Mouse (Mus musculus): ENCODE results near the gene Mxi1. TPM values are rescaled to one million over a fixed set of nuclear protein-coding genes. Genes with fewer than 3 reads are reported as not detected.

Gene Mxi1
- total and polyA plus RNA-seq, 2 experiments, result 11.8 to 16.1 TPM

DNA sequence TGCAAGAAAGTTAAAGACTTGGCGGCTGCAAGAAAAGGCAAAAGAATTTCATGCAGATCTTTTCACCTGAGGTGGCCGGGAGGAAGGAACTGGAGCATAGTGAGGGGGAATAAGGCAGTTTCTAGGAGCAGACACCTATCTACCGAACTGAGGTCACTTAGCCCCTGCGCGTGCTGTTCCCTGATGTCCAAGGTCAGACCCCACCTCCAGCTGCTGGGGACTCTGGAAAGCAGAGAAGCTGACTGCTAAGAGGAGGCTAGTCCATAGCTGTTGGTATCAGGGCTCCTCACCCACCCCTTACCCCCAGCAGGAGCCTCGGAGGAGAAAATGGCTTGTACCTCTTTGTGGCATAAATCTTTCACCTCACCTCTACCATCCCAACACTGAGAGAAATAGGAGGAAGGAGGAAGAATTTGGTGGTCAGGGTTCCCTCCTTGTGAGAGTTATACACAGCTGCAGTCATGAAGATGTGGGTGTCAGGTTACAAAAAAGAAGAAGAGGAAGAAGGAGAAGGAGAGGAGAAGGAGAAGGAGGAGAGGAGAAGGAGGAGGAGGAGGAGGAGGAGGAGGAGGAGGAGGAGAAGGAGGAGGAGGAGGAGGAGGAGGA is 111.4 kb downstream of the Mxi1 start:
- Histone ChIP-seq H3K79me2 (ENCODE audit: control insufficient read depth, insufficient read depth, low read length) (no peaks in the 10 kb centered on the region), H3K27ac (replicated peaks; ENCODE audit: insufficient read depth, low read depth, low read length) (no peak overlapping the region), H3K4me1 (ENCODE audit: control insufficient read depth, insufficient read depth, low read length) (no peaks in the 10 kb centered on the region), H3K36me3 (ENCODE audit: control insufficient read depth, insufficient read depth, low read length) (no peaks in the 10 kb centered on the region), H3K27me3 (ENCODE audit: control insufficient read depth, insufficient read depth, low read length) (no peaks in the 10 kb centered on the region), H3K4me3 (ENCODE audit: insufficient read depth, low read depth, low read length) (no peak overlapping the region), H3K9ac (ENCODE audit: low read depth, low read length) (no peak overlapping the region)
- DNase-seq (ENCODE audit: extremely low read depth, low read depth, low spot score), result no peak
- TF ChIP-seq POLR2A (IDR thresholded peaks at IDR 0.05; ENCODE audit: extremely low read depth, insufficient read depth, low read length) (no peak), CTCF (IDR thresholded peaks at IDR 0.05; ENCODE audit: low read depth, low read length) (no peak)
- WGBS, result 9% methylated on average over 6 of the region's 6 CpGs

DNA sequence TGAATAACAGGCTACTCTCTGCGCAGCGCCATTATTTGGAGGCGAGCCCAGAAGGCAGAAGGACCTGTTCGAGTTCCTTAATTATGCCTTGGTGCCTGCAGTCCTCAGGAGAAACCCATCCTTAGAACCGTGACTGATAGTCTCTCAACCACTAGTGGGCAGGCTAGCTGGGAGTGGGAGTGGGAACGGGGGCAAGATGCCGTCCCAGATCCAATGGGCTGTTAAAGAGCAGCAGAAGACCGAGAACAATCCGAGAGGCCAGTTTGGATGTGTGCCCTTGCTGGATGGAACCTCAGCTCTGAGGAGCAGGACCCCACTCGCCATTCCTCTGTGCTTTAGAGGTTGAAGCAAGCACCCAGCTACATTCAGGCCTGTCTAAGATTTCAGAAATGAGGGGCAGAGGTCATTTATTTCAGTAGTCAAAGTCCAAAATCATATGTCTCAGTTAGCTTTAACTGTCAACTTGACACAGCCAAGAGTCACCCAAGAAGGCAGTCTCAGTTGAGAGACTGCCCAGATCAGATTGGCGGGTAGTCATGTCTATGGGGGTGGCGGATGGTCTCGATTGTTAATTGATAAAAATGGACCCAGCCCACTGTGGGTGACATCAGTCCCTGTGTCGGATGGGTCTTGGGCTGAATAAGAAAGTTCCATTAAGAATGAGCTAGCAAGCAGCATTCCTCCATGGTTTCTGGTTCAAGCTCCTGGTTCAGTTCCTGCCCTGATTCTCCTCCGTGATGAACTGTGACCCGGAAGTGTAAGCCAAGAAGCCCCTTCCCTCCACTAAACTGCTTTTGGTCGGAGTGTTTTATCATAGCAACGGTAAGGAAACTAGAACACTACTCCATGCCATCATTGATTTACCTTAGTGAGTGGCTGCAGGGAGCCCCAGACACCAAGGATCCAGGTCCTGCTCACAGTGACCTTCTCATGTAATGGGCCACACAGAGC is 112.3 kb downstream of the Mxi1 start:
- no peak for DNase-seq (ENCODE audit: extremely low read depth, low read depth, low spot score)
- H3K79me2 ChIP-seq (ENCODE audit: control insufficient read depth, insufficient read depth, low read length), result no peaks in the 10 kb centered on the region
- H3K9ac ChIP-seq (ENCODE audit: low read depth, low read length), result no peak overlapping the region
- H3K4me3 ChIP-seq (ENCODE audit: insufficient read depth, low read depth, low read length), result no peak overlapping the region
- WGBS, result 66% methylated on average over 18 of the region's 18 CpGs
- H3K27ac ChIP-seq (replicated peaks; ENCODE audit: insufficient read depth, low read depth, low read length), result no peak overlapping the region
- no peaks in the 10 kb centered on the region for H3K27me3 ChIP-seq (ENCODE audit: control insufficient read depth, insufficient read depth, low read length)
- no peaks in the 10 kb centered on the region for H3K36me3 ChIP-seq (ENCODE audit: control insufficient read depth, insufficient read depth, low read length)
- TF ChIP-seq CTCF (IDR thresholded peaks at IDR 0.05; ENCODE audit: low read depth, low read length) (no peak; the same call in 1 of the 2 replicates), POLR2A (IDR thresholded peaks at IDR 0.05; ENCODE audit: extremely low read depth, insufficient read depth, low read length) (no peak)
- H3K4me1 ChIP-seq (ENCODE audit: control insufficient read depth, insufficient read depth, low read length), result no peaks in the 10 kb centered on the region

DNA sequence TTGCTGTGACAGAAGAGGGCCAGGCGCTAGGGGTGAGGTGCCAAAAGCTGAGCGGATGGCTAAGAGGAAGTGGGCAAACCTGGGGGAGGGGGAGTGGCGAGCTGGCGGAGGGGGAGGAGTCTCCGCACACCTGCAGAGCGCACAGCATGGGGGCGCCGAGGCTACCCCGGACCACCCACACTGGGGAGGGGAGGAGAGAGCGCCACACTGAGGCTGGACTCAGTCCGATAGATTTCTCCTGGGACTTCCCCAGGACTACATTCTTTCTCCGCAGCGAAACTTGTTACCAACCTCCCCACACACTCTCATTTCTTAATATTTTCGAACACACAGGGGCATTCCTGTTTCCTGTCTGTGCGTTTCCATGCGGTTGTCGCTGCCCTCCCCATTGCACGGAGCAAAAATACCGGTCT is 113.0 kb downstream of the Mxi1 start:
- Histone ChIP-seq H3K4me3 (ENCODE audit: insufficient read depth, low read depth, low read length) (no peak overlapping the region), H3K27me3 (ENCODE audit: control insufficient read depth, insufficient read depth, low read length) (no peaks in the 10 kb centered on the region), H3K79me2 (ENCODE audit: control insufficient read depth, insufficient read depth, low read length) (no peaks in the 10 kb centered on the region), H3K36me3 (ENCODE audit: control insufficient read depth, insufficient read depth, low read length) (no peaks in the 10 kb centered on the region), H3K27ac (replicated peaks; ENCODE audit: insufficient read depth, low read depth, low read length) (no peak overlapping the region), H3K4me1 (ENCODE audit: control insufficient read depth, insufficient read depth, low read length) (no peaks in the 10 kb centered on the region), H3K9ac (ENCODE audit: low read depth, low read length) (no peak overlapping the region)
- 38% methylated on average over 19 of the region's 19 CpGs for WGBS
- no peak for DNase-seq (ENCODE audit: extremely low read depth, low read depth, low spot score)
- TF ChIP-seq CTCF (IDR thresholded peaks at IDR 0.05; ENCODE audit: low read depth, low read length) (no peak), POLR2A (IDR thresholded peaks at IDR 0.05; ENCODE audit: extremely low read depth, insufficient read depth, low read length) (no peak)

DNA sequence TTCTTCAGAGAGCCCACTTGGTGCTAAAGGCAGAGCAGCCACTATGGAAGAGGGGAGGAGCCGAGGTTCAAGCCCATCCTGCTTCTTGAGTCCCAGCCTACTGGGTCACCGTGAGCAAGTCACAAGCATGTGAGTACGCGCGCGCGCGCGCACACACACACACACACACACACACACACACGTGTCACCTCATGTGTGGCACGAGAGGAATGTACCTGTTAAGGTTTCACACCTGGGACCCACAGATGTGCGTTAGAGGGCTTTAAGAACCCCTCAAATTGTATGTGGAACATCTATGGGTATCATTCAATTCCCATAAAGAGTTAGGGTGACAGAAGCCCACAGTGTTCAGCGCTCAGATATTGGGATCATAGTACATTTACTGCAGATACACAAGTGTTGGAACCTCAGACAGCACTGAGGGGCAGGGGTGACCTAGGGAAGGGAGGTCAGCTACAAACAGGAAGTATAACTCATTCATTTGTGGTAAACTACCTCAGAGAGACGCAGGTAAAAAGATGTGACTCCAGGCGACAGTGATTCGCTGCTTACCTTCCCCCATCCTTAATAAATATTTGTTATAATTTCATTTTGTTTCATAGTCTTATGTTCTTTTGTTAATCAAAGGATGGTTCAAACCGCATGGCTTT is 113.6 kb downstream of the Mxi1 start:
- Histone ChIP-seq H3K79me2 (ENCODE audit: control insufficient read depth, insufficient read depth, low read length) (no peaks in the 10 kb centered on the region), H3K9ac (ENCODE audit: low read depth, low read length) (no peak overlapping the region), H3K27ac (replicated peaks; ENCODE audit: insufficient read depth, low read depth, low read length) (no peak overlapping the region), H3K4me3 (ENCODE audit: insufficient read depth, low read depth, low read length) (no peak overlapping the region), H3K4me1 (ENCODE audit: control insufficient read depth, insufficient read depth, low read length) (no peaks in the 10 kb centered on the region), H3K27me3 (ENCODE audit: control insufficient read depth, insufficient read depth, low read length) (no peaks in the 10 kb centered on the region), H3K36me3 (ENCODE audit: control insufficient read depth, insufficient read depth, low read length) (no peaks in the 10 kb centered on the region)
- 59% methylated on average over 17 of the region's 17 CpGs for WGBS
- no peak for DNase-seq (ENCODE audit: extremely low read depth, low read depth, low spot score)
- TF ChIP-seq POLR2A (IDR thresholded peaks at IDR 0.05; ENCODE audit: extremely low read depth, insufficient read depth, low read length), result no peak

DNA sequence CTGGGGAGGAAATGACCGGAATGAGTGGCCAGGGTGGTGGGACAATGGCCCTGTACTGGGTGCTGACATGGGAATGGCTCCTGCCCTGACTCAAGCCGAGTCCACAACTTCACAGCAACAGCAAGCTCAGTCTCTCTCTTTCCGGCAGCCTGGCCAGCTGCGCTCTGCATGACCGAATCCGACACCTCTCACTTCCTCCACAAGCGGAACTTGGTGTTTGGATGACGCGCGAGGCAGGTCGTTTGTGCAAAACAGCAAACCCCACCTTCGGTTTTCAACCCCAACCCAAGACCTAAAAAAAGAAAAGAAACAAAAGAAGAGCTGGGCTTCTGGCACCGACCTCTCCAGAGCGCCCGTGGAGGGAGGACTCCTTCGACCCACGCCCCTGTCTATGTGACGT is 114.3 kb downstream of the Mxi1 start:
- H3K27me3 ChIP-seq (ENCODE audit: control insufficient read depth, insufficient read depth, low read length), result no peaks in the 10 kb centered on the region
- 0 out of 2 replicates have a peak overlapping the region, but pooled peaks have one; percentile 20 for H3K27ac ChIP-seq (replicated peaks; ENCODE audit: insufficient read depth, low read depth, low read length)
- 62% methylated on average over 18 of the region's 18 CpGs for WGBS
- H3K4me1 ChIP-seq (ENCODE audit: control insufficient read depth, insufficient read depth, low read length), result no peaks in the 10 kb centered on the region
- no peaks in the 10 kb centered on the region for H3K36me3 ChIP-seq (ENCODE audit: control insufficient read depth, insufficient read depth, low read length)
- 0 out of 2 replicates have a peak overlapping the region, but pooled peaks have one; percentile 19 for H3K9ac ChIP-seq (ENCODE audit: low read depth, low read length)
- DNase-seq (ENCODE audit: extremely low read depth, low read depth, low spot score), result peak; percentile 19
- TF ChIP-seq POLR2A (IDR thresholded peaks at IDR 0.05; ENCODE audit: extremely low read depth, insufficient read depth, low read length) (no peak), CTCF (IDR thresholded peaks at IDR 0.05; ENCODE audit: low read depth, low read length) (no peak)
- H3K79me2 ChIP-seq (ENCODE audit: control insufficient read depth, insufficient read depth, low read length), result no peaks in the 10 kb centered on the region
- H3K4me3 ChIP-seq (ENCODE audit: insufficient read depth, low read depth, low read length), result 0 out of 2 replicates have a peak overlapping the region, but pooled peaks have one; percentile 14

Other genes starting within 250 kb of the Mxi1 start
- 10.9 and 12.1 TPM in 2 replicates for gene Add3, start 170.1 kb upstream of the Mxi1 start, total RNA-seq (2014; rRNA removed)
- gene Add3, start 170.1 kb upstream of the Mxi1 start, polyA plus RNA-seq (2012; rRNA removed), result 4.0 and 4.3 TPM in 2 replicates
- gene Gm10197, start 61.2 kb downstream of the Mxi1 start, total RNA-seq (2014; rRNA removed), result not detected in 2 replicates
- gene Gm10197, start 61.2 kb downstream of the Mxi1 start, polyA plus RNA-seq (2012; rRNA removed), result not detected in 2 replicates
- 7.6 and 8.1 TPM in 2 replicates for gene Smndc1, start 80.1 kb downstream of the Mxi1 start, total RNA-seq (2014; rRNA removed)
- 1.6 and 1.8 TPM in 2 replicates for gene Smndc1, start 80.1 kb downstream of the Mxi1 start, polyA plus RNA-seq (2012; rRNA removed)
- gene Dusp5, start 218.6 kb downstream of the Mxi1 start, total RNA-seq (2014; rRNA removed), result 0.18 and 1.1 TPM in 2 replicates
- gene Dusp5, start 218.6 kb downstream of the Mxi1 start, polyA plus RNA-seq (2012; rRNA removed), result 0.44 and 1.2 TPM in 2 replicates